Mouse (Mus musculus): Measurements from ENCODE around the gene Triobp.

The Triobp gene

DNA sequence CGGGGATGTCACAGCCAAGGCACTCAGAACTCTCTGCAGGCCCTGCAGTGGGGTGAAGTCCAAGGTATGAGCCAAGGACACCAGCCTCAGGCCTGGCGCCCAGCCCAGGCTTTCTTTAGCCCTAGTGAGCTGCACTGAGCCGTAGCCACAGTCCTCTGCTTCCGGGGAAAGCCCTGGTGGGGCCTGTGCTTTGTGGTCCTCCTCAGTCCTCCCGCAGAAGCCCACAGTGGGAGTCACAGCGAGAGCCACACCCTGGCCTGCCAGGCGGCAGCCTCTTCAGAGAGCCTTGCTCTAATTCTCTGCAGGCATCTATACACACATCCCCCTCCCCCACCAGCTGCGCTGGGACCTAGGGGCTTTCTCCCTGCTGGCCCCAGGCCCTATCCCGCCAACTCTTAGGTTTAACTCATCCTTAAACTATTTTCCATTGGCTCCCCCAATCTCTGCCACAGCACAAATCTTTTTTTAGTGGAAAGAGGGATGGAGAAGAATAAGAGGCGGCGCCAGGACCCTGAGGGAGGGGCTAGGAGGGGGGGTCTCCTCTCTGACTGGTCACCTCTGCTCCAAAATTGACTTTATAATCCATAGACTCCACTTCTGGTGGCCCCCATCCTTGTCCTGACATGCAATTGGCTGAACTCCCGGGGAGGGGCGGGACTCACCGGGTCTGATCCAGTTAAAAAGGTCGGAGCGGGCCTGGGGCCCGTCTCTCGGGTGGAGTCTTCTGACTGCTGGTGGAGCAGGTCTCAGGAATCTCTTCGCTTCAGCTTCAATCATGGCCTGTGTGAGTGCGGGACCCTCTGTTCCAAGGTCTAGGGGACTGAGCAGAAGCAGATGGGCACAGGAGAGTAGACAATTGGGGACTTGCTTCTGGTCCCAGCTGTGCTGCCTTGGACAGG is 21.3 kb upstream of the Triobp start, which contains the start of gene Lgals1:
Gene Lgals1 (plus strand): TSS at position 705 of the 899 bp plus-strand sequence.
- peak; percentile 77 to 83 for DNase-seq (ENCODE audit: low spot score in 2 of 2)

DNA sequence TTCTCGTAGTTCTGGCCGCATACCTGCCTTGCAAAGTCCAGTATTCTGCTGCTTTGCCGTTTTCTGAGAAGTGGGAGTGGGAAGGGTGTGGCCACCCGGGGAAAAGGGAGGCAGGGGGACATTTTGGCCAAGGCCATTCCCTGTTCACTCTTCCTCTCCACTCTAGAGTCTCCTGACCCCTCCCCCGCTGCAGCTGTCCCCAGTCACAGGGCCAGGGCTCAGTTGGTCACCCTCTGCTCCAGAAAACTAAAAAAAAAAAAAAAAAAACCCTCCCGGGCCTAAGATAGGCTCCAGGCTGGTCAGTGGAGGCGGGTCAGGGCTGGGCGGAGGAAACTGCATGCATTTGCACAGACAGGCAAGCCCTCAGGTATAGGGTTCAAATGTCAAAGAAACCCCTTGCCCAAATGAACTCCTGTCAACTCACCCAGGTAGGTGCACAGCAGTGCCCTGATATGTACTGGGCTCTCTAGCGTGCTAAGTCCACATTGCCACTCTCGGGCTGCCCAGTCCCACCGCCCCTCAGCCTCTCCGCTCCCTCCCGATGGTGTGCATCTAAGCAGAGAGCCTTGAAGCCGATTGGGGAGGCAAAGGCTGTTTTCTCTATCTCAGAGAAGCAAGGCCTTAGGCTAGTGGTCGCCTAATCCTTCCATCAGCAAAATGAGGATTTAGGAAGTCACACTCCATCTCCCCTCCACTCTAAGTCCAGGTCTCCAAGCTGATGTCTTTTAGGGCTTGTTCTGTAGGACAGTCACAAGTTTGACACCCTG is 20.3 kb upstream of the Triobp start:
- DNase-seq (ENCODE audit: low spot score in 2 of 2): no peak

DNA sequence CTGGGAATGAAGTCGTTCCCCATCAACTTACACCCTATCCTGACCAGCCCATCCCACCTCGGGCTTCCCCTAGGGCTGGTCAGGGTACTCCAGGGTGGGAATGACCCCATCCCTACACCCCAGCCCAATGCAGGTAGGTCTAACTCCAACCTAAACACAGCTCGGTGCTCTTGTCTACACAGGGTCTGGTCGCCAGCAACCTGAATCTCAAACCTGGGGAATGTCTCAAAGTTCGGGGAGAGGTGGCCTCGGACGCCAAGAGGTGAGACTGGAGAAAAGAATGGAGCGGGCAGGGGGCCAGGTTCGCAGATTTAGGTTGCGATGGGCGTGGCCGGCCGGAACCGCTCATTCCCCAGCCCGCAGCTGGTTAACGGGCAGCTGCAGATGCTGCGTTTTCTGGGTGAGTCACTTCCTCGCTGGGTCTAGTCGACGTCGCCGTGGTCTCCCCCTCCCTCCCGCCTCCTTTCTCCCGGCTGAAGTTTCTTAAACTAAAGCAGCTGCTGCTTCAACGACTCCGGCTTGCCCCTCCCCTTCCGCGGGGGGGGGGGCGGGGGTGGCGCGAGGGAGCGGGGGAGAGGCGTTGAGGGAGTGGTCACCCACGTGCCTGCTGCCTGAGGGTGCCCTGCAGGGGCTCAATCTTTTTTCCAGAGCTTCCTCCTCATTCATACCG is 19.6 kb upstream of the Triobp start:
- DNase-seq (ENCODE audit: low spot score in 2 of 2): peak; percentile 78 to 82

GRCm38 (mm10) chr15:78928539-78928938 is 19.0 kb upstream of the Triobp start:
- no peak for DNase-seq (ENCODE audit: low spot score in 2 of 2)

DNA sequence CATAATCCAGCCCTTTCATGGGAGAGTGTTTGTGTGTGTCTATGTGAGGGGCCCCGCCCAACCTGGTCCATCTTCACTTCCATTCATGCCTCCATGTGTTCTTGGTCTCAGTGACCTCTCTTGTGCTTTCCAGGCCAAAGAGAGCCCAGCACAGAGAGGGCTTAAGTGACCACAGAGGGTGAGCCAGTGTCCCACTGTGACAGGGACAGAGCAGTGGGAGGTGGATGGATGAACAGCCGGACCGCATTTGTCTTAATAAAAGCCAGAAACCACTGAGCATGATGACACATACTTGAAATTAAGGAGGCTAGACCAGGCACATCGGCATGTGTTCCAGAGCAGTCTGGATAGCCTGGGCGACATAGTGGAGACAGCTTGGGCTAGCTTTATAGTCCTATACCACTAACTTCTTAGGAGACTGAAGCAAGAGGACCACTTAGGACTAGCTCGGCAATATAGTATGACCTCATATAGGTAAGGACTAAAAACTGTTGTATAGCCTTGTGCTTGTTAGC is 17.3 kb upstream of the Triobp start:
- DNase-seq (ENCODE audit: low spot score in 2 of 2): no peak

- no peak for DNase-seq (ENCODE audit: low spot score in 2 of 2)
These were observed 16.6 kb upstream of the Triobp start for GRCm38 (mm10) chr15:78930801-78931426.

DNA sequence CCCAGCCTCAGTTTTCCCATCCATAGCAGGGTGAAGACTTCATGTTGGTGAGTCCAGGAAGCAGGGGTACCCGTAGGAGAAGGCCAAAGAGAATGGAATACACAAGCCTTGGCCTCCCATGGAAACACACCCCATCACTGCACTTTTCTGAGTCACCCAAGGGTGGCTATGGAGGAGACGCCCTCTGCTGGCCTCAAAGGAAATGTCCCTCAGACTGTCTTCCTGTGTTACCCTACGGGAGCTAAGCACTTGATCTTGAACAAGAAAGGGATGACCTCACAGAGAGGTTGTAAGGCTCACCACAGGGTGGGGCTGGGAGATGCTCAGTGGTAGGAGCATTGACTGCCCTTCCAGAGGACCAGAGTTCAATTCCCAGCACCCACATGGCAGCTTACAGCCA is 15.9 kb upstream of the Triobp start:
- DNase-seq (ENCODE audit: low spot score in 2 of 2): peak; percentile 68 to 84

GRCm38 (mm10) chr15:78934784-78935320 is 12.7 kb upstream of the Triobp start, which contains the start of gene Nol12:
Nol12 (plus strand) TSS chr15:78934933.
- peak; percentile 81 to 89 for DNase-seq (ENCODE audit: low spot score in 2 of 2)

GRCm38 (mm10) chr15:78936403-78936802 is 11.1 kb upstream of the Triobp start:
- DNase-seq (ENCODE audit: low spot score in 2 of 2): no peak

GRCm38 (mm10) chr15:78937311-78937710 is 10.2 kb upstream of the Triobp start:
- DNase-seq (ENCODE audit: low spot score in 2 of 2): no peak

DNA sequence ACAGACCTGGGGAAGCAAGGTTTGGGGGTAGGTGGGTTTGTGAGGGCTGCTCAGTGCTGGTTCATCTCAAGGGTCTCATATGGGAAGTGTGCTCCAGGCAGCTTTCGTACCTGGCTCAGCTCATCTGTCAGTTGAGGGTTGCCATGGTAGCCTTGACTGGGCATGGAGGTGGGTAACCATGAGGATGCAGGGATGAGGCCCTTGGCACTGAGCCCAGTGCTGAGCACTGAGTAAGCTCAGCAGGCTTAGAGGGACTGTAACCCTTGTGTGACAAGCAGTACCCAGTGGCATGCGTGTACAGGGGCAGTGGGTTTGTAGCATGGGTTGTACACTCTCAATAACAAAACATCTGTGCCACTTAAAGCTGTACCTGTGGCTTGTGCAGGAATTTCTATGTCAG is 9.6 kb upstream of the Triobp start:
- no peak for DNase-seq (ENCODE audit: low spot score in 2 of 2)

DNA sequence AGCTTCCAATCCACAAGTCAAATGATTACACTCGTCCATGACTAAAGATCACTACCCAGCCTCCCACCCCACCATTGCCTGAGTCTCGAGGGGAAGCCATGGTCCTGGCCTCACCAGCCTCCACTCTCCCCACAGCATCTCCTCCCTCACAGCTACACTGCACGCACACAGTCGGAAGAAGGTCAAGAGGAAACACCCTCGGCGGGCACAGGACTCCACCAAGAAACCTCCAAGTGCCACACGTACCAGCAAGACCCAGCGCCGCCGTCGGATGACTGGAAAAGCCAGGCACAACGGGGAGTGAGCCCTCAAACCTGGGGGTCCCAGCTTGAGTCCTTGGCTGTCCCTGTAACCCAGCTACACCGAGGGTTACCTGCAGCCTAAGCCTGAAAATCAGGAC is 7.2 kb upstream of the Triobp start:
- DNase-seq (ENCODE audit: low spot score in 2 of 2): no peak

DNA sequence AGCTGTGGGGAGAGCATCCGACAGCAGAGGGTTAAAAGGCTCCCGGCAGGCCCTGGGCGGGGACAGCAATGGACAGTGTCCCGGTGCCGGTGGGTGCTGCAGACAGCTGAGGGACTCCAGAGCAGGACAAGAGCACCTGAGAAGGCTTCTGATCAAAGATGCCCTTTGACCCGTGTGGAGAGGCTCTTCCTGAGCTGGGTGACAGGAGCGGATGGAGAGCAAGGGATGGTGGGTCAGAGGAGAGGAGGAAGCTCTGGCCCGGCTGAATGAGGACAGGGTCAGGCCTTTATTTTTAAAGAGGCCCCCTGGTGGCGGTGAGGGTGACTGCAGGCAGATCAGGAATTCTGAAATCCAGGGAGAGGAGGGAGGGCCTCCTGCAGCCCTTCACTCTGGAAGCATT is 4.9 kb upstream of the Triobp start:
- DNase-seq (ENCODE audit: low spot score in 2 of 2): peak; percentile 69 to 88

- DNase-seq (ENCODE audit: low spot score in 2 of 2): no peak
These were observed 1.3 kb upstream of the Triobp start for GRCm38 (mm10) chr15:78946232-78946631.

GRCm38 (mm10) chr15:78948152-78948725 is 715 bp downstream of the Triobp start:
- DNase-seq (ENCODE audit: low spot score in 2 of 2): no peak

- DNase-seq (ENCODE audit: low spot score in 2 of 2): no peak
These were observed 1.4 kb downstream of the Triobp start for GRCm38 (mm10) chr15:78948883-78949282.

DNA sequence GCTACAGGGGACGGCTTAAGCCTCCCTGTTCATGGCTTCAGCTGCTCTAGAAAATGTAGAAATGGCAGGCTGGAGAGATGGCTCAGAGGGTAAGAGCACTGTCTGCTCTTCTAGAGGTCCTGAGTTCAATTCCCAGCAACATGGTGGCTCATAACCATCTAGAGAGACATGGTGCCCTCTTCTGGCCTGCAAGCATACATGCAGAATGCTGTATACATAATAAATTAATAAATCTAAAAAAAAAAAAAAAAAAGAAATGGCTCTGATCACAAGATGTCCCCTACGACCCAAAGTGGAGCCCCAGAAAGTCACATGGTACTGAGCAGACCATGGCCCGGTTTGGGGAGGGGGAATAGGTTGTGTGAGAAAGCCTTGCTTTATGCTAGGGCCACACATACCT is 8.1 kb downstream of the Triobp start:
- no peak for DNase-seq (ENCODE audit: low spot score in 2 of 2)

DNA sequence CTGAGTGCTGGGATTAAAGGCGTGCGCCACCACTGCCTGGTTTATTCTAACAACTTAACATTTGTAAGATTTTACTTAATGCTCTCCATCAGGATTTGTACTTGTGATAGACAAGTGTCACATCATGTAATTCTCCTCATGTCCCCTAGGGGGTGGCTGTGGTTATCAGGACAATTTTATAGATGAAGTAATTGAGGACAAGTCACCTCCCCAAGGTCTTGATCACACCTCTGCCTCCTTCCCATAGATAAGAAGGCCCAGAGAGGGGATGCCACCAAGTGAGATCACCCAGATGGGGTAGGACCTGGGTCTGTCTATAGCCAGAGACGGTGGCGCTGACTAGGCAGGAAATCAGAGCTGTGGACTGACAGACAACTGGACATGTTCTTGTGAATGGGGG is 8.8 kb downstream of the Triobp start:
- no peak for DNase-seq (ENCODE audit: low spot score in 2 of 2)

GRCm38 (mm10) chr15:78957021-78957420 is 9.5 kb downstream of the Triobp start:
- no peak for DNase-seq (ENCODE audit: low spot score in 2 of 2)

DNA sequence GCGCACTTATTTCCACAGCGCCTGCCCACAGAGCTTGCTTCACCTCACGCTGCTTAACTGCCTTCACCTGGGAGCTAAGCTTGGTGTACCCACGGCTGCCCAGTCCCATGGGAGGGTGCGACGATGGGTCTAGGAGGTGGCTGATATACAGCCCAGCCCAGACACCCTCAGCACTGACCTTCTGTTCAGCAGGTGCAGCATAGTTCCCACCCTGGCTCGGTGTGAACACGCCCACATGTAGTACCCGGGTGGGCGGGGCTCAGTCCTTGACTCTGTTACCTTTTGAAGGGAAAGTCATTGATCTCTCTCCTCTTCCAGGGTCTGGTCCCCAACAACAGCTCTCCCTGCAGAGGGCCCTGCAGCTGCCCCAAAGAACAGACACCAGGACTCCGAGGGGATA is 12.0 kb downstream of the Triobp start:
- no peak for DNase-seq (ENCODE audit: low spot score in 2 of 2)

- no peak for DNase-seq (ENCODE audit: low spot score in 2 of 2)
These were observed 12.6 kb downstream of the Triobp start for GRCm38 (mm10) chr15:78960088-78960487.

Measured in spleen, postnatal 4 days (tissue).